Mouse (Mus musculus): ENCODE results near the gene Fam57a. TPM values are rescaled to one million over a fixed set of nuclear protein-coding genes. Genes with fewer than 3 reads are reported as not detected.

Gene Fam57a
- polyA plus RNA-seq, 1 experiment from 2014 or later, result 4.5 TPM

Other genes starting within 250 kb of the Fam57a start
- 0.31 and 0.43 TPM in 2 replicates for gene Rph3al, start 241.2 kb upstream of the Fam57a start, polyA plus RNA-seq (2015; fragmentation: Nextera tagmentation; extraction: Ambion mirVana)
- not detected in 2 replicates for gene 1700016K19Rik, start 179.8 kb upstream of the Fam57a start, polyA plus RNA-seq (2015; fragmentation: Nextera tagmentation; extraction: Ambion mirVana)
- 3.0 and 3.1 TPM in 2 replicates for gene Rflnb, start 151.9 kb upstream of the Fam57a start, polyA plus RNA-seq (2015; fragmentation: Nextera tagmentation; extraction: Ambion mirVana)
- gene Vps53, start within 50 bp of the Fam57a start, polyA plus RNA-seq (2015; fragmentation: Nextera tagmentation; extraction: Ambion mirVana), result 17.2 and 19.8 TPM in 2 replicates
- gene Dbil5, start 37.9 kb downstream of the Fam57a start, polyA plus RNA-seq (2015; fragmentation: Nextera tagmentation; extraction: Ambion mirVana), result 0.41 and 0.43 TPM in 2 replicates
- gene Gemin4, start 38.0 kb downstream of the Fam57a start, polyA plus RNA-seq (2015; fragmentation: Nextera tagmentation; extraction: Ambion mirVana), result 22.5 and 24.6 TPM in 2 replicates
- gene Mrm3, start 64.0 kb downstream of the Fam57a start, polyA plus RNA-seq (2015; fragmentation: Nextera tagmentation; extraction: Ambion mirVana), result 23.9 and 25.2 TPM in 2 replicates
- 72.5 and 76.5 TPM in 2 replicates for gene Glod4, start 64.1 kb downstream of the Fam57a start, polyA plus RNA-seq (2015; fragmentation: Nextera tagmentation; extraction: Ambion mirVana)
- gene Nxn, start 219.5 kb downstream of the Fam57a start, polyA plus RNA-seq (2015; fragmentation: Nextera tagmentation; extraction: Ambion mirVana), result 3.2 and 3.5 TPM in 2 replicates
- gene Timm22, start 227.3 kb downstream of the Fam57a start, polyA plus RNA-seq (2015; fragmentation: Nextera tagmentation; extraction: Ambion mirVana), result 52.7 and 54.1 TPM in 2 replicates